Mouse (Mus musculus): ENCODE data around the gene Ppp2r5e.

Ppp2r5e gene

DNA sequence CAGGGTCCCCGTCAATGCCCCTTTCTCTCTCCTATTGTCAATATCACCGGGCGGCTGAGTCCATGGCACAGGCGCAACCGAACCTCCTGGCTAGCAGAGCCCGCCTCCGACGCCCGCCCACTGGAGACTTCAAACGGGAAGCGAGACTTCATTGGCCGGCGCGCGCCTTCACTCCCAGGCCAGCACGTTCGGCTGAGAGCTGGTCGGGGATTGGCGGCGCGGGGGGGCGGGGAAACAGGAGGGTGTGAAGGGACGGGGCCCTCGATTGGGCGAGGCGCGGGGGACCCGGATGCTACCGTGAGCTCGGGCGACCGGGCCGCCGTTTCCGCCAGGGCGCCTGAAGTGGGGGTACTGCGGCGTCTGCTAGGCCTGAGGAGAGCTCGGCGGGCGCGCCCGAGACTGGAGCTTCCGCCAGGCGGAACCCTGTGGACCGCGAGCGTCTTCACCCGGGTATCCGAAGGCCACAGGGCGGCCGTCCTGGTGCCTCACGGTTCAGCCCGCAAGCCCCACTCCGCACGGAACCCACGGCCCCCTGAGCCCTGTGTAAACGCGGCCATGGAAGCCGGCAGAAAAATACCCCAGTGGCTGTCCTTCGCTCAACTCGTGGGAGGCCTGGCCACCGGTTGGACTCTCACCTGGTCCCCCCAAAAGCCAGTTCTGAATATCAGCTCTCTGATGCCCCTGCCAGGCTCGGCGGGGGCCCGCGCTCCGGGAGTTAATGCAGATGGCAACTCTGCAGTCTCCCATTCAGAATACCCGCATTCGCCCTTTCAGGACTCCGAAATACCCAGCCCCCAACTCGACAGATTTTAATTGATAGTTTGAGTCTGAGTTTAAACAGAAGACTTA, at the start of gene Ppp2r5e:
Gene Ppp2r5e, minus strand, starts transcription at position 92 of the 849 bp plus-strand sequence.
- peak; percentile 97 to 98 for DNase-seq (ENCODE audit: low spot score in 2 of 2)

DNA sequence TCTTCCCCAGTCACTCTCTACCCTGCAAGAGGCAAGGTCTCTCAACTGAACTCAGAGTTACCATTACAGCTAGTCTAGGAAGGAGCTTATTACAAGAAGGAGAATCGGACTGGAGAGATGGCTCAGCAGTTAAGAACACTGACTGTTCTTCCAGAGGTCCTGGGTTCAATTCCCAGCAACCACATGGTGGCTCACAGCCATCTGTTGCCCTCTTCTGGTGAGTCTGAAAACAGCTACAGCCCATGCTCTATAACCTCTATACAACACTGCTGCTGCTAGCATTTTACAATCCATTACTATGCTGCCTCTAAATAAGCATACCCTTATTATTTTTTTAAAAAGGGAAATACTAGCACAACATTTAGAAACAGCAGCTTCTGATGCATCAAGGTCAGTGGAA, 49.7 kb upstream of the Ppp2r5e start:
- DNase-seq (ENCODE audit: low spot score in 2 of 2): no peak

DNA sequence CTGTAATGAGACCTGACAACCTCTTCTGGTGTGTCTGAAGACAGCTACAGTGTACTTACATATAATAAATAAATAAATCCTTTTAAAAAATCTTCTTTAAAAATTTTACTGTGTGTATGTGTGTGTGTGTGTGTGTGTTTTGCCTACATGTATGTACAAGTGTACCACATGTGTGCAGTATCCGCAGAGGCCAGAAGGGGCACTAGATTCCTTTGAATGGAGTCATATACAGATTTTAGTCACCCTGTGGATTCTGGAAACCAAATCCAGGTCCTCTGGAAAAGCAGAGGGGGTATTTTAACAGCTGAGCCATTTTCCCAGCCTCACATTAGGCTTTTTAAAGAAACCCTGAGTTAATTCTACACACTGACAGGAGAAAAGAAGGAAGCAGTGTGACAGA, 45.7 kb upstream of the Ppp2r5e start:
- DNase-seq (ENCODE audit: low spot score in 2 of 2): no peak

DNA sequence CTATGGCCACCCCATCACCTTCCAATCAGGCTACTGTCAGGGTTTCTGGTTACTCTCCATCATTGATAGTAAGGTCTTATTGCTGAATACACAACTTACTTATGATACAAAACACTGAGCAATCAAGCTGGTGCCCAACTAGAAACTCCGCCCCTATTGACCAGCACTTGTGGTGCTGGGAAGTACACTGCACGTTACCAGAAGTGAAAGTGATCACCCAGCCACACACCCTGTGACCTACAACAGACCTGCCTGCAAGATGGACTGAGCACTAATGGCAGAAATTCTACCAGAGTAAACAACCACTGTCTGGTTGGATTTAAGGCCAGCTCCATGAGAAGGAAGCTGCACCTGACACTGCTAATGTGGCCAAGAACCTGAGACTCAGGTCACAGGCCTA, 42.3 kb upstream of the Ppp2r5e start:
- no peak for DNase-seq (ENCODE audit: low spot score in 2 of 2)

DNA sequence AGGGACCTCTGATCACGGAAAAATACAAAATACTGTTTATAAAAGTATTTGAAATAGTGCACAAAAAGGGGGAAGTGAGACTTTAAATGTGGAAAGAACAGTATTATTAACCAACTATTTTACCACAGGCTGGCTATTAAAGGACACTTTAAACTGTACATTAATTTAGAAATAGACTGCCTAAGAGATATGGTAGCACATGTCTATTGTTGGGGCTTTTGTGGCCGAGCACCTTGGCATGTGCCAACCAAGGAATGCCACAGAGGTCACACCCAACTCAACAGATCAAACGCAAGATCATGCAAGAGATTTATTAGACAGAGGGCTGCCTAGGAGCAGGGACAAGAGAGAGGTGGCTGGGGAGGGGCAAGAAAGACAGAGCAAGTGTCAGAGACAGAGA, 41.1 kb upstream of the Ppp2r5e start:
- DNase-seq (ENCODE audit: low spot score in 2 of 2): no peak

DNA sequence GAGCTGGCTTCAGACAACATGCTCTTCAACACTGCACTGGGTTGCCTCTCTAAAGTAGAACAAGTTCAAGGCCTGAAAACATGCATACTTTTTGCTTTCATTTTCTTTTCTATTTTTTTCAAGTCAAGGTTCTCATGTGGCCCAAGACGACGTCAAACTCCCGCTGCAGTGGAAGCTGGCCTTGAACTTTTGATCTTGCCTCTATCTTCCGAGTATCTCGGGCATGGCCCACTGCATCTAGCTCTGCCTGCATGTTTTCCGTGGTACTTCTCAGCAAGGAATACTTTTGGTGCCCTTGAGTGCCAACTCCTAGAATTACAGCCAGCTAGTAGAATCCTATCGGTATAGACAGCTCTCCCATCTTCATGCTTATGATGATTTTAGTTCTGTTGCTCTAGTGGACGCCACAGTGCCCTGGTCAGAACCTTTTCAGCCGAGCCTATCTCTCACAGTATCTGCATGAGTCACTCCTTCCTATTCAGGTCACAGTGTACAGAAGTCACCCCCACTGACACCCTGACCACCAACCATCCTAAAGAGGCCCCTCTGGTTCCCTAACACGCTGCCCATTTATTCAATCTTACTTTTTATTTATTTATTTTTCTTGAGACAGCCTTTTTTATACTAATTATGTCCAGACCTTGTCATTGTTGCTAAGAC, 39.9 kb upstream of the Ppp2r5e start:
- no peak for DNase-seq (ENCODE audit: low spot score in 2 of 2)

DNA sequence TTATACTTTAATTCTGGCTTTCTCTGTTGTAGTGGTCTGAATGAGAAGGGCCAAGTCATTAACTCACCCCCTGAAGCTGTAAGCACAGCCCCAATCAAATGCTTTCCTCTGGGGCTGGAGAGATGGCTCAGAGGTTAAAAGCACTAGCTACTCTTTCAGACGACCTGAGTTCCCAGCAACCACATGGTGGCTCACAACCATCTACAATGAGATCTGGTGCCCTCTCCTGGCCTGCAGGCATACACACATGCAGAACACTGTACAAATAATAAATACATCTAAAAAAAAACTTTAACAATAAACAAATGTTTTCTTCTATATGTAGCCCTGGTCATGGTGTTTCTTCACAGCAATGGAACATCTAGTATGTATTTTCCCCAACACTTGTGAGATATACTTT, 33.6 kb upstream of the Ppp2r5e start:
- no peak for DNase-seq (ENCODE audit: low spot score in 2 of 2)

DNA sequence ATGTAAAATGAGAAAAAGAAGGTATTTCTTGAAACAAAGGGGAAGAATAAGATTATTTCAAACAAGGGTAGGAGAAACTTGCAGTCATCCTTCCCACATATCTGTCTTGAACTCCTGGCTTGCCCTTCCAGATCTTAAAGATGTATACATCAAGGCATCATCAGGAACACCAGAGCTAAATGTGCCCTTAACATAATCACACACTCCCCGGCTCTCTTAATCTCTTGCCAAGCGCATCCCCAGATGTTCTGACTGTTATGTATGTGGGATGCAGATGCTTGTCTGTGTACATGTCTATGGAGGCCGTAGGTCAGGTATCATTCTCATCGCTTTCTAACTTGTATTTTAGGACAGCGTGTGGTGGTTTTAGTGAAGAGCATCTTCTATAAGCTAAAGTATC, 27.2 kb upstream of the Ppp2r5e start:
- DNase-seq (ENCODE audit: low spot score in 2 of 2): no peak

DNA sequence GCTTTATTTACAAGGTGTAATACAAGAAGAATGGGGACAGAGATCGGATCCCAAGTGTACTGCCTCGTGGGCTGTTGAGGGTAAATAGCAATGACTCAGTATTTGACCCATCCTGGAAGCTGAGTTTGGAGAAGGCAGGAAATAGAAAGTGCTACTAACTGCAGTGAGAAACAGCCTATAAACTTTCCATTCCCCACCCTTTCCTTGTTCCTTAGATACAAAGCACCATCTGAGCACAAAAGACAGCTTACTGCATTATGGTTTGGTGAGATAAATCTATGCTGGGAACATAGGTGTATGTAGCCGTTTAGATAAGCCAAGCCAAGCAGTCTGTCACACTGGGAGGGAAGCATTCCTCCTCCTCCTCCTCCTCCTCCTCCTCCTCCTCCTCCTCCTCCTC, 26.8 kb upstream of the Ppp2r5e start:
- DNase-seq (ENCODE audit: low spot score in 2 of 2): no peak

DNA sequence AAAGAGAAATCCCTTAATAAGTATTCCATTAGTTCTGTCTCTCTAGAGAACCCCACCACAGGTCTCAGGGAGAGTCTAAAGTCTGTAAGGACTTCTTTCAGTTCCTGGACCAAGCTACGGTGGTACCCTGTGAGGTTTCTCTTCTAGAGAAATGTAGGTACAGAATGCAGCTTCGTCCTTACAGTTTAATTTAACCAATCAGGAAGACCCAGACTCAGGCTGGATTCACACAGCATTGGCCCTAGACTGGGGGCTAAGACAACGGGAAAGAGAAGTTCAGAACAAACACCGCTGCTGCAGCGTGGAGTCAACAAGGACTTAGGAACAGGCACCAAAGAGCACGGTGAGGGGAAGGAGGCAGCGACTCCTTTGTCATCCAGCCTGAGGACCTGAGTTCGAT, 20.8 kb upstream of the Ppp2r5e start:
- DNase-seq (ENCODE audit: low spot score in 2 of 2): no peak

DNA sequence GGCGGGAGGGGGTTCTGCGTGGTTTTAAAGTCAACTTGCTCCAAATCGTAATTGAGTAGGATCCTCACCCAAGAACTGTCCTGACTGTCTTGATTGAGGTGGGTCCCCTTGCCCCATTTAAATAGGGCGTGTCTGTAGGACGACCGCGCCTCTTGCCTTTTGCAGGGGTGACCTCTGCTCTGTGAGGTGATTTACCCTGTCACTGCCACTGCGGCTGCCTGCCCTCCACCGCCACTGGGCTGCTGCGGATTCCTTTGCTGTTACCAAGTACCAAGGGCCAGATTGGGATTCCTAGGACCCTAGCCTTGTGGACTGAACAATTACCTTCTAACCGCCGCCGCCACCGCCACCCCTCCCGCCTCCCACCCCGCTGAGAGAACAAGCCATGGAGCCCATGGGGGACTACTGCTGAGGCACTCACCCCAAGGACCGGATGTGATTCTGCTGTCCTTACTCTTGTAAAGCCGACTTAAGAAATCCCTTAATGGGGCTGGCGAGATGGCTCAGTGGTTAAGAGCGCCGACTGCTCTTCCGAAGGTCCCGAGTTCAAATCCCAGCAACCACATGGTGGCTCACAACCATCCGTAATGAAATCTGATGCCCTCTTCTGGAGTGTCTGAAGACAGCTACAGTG, 20.2 kb upstream of the Ppp2r5e start:
- no peak for DNase-seq (ENCODE audit: low spot score in 2 of 2)

DNA sequence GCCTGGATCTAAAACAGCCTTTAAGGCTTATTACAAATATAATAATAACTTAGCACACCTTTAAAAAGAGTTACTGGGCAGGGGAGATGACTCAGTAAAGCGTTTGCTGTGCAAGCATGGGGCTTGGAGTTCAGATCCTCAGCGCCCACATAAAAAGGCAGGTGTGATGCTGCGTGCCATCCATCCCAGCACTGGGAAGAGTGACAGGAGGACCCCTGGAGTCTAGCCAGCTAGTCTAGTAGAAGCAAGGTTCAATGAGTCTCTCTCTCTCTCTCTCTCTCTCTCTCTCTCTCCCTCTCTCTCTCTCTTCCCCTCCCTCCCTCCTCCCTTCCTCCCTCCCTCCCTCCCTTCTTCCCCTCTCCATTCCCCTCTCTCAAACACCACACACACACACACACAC, 19.5 kb upstream of the Ppp2r5e start:
- DNase-seq (ENCODE audit: low spot score in 2 of 2): no peak

DNA sequence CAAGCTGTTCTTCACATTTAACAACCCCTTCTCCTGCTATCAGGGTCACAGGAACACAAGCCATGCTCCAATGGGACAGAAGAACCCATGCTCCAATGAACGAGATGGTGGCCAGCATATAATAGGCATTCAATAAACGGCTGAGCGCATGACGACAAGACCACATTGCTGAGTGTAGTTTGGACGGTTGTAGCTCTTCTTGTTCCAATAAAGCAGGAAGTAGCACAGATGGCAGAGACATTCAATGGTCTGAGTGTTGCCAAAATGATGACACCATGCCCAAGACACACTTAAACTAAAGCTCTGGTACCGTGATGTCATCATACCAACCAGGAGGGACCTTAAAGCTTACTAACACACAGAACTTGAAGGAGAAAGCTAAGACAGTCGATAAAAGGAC, 16.7 kb upstream of the Ppp2r5e start:
- DNase-seq (ENCODE audit: low spot score in 2 of 2): no peak

DNA sequence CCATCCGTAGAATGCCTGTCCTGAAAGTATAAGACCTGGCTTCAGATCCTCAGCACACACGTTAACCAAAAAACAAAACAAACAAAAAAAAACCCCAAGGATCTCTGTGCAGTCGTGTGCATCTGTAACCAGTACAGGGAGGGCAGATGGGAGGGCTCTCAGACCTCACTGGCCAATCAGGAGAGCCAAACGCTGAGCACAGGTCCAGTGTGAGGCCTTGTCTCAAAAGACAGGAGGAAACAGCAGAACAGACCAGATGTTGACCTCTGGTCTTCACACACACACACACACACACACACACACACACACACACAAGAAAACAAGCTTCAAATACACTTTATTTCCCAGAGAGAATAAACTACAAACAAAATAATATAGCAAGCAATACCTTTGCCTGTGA, 3.4 kb upstream of the Ppp2r5e start:
- no peak for DNase-seq (ENCODE audit: low spot score in 2 of 2)

DNA sequence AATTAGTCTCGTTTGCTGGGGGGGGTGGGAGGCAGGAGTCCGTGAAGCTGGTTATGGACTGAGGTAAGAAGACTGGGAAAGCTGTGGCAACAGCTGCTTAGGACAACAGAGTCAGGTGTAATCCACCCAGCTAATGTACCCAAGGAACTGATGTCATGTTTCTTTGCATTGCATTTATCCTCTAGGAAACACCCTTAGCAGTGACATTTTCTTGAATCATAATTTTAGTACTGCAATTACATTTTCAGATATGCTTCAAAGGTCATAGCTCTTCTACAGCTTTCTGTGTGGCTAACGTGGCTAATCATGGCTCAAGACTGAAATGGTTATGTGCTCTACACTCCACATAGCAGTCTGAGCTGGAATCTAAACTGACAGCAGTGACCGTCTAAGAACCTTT, 2.9 kb upstream of the Ppp2r5e start:
- no peak for DNase-seq (ENCODE audit: low spot score in 2 of 2)

DNA sequence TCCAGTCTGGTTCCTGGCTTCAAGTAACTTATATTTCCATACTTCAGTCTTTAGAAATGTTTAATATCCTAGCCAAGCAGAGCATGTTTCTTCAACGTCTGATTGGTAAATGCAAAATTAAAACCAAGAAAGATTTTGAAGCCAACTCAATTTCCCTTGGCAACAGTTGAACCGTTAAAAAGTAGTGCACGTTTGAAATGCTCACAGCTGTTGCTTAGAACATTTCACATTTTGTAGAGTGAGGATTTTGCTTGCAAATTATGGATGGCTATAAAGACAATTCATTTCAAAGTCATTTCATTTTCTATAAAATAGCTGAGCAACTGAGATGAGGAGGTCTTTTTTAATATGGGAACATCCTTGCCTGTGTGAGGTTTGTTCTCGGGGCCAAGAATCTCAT, 1.7 kb upstream of the Ppp2r5e start:
- no peak for DNase-seq (ENCODE audit: low spot score in 2 of 2)

DNA sequence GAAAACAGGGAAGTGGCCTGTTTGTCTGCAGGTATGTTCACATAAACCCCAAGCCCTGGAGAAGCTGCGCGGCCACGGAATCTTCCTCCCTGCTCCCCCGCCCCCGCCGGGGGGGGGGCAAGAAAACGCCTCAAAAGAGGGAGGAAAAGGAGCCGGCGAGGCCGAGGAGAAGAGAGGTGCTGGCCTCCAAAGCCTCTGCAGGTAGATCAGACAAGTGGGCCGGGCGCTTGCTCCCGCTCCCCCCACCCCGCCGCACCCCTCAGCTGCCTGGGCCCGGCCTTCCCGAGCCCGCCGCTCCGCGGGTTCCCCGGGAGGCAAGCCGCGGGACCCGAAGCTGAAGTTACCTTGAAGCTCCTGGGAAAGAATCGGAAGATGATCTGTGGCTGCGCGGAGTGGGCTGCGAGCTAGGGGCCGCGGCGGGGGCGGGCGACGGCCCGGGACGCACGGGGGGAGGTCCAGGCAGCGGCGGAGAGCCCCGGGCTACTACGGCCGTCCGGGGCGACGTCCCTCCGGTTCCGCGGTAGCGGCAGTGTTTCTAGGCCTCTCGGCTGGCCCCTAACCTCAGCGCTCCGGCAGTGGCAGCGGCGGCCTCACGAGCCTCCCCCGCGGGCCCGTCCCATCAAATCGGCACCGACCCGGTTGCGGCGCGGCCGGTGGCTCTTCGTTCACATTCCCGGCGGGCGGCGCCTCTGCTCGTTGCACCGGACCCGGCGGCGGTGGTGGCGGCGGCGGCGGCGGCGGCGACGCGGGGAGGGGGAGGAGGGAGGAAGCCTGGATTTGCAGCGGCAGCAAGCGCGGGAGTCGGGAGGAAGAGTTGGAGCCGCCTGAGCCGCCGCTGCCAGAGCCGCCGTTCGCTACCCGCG, 523 bp downstream of the Ppp2r5e start:
- DNase-seq (ENCODE audit: low spot score in 2 of 2): peak in 1 of 2 experiments; percentile 21

DNA sequence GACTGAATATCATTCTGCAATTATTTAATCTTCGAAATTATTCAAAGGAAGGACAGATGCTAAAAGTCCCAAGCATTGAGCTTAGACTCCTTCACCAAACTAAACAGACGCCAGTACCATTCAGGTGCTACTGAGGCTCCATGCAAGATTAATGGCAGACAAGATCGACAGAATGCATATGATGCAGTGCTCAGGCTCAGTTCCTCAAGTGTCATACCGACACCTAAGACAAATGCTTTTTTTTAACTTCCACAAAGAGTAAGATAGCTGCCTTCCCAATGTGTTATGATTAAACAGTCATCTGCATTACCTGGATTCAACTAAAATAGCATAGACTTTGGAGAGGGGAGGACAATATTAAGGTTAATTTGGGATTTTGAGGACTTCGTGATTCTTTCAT, 1.6 kb downstream of the Ppp2r5e start:
- no peak for DNase-seq (ENCODE audit: low spot score in 2 of 2)

DNA sequence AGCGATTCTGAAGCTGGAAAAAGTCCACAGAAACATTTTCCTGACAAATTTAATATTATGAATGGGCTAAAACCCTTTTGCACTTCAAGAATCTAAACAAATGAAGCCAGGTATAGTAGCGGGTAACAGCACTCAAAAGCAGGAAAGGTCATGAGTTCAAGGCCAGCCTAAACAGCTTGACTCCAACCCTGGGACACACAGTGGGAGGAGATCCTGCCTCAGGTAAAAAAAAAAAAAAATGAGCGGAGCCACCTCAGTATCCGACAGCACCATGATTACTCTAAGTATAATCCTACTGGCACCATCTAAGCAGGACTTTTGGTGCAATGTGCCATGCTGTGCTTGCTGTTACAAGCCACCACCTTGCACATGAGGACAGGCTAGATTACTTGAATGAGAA, 2.2 kb downstream of the Ppp2r5e start:
- DNase-seq (ENCODE audit: low spot score in 2 of 2): no peak

DNA sequence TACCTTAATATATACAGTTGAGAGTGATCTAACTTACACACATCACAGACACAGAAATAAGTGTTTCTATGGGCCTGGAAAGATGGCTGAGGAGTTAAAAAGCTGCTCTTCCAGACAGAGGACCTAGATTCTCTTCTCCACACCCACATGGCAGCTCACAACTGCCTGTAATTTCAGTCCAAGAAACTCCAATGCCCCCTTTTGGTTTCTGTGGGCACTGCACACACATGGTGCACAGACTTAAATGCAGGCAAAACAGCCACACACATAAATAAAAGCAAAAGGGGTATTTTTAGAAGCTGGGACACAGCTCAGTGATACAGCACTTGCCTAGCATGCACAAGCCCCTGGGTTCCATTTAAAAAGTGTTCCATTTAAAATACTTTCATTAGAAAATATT, 8.5 kb downstream of the Ppp2r5e start:
- no peak for DNase-seq (ENCODE audit: low spot score in 2 of 2)

DNA sequence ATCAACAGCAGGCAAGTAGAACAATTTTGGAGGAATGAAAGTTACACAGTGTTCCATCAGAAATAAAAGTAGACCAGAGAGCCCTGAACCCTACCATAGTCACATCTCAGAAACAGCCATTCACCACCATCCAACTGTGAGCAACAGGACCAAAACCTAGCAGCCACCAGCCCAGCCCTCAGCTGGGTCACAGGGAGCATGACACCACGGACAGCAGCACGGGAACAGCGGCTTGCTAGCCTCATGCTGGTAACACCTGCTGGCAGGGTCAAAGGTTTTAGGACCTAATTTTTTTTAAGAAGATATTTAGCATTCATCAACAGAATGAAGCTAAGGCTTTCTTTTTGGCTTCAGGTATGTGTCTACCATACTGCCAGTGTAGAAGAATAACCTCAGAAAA, 12.3 kb downstream of the Ppp2r5e start:
- DNase-seq (ENCODE audit: low spot score in 2 of 2): no peak

DNA sequence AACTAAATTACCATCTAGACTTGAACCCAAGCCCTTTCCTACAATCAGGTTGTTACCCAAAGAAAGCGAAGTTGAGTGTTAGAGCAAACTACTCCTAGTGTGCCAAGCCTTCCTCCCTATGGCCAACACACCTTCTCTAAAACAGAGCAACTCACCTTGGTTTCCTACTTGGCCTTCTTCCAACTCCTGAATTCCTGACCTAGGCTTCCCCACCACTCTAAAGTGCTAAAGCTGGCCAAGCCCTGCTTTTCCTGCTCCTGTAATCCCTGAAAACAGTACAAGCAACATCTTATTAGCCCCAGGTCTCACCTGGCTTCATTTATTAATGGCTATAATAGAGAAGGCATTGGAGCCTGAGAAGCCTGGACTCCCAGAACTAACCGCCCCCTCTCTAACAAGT, 17.0 kb downstream of the Ppp2r5e start:
- DNase-seq (ENCODE audit: low spot score in 2 of 2): no peak

Measured in frontal cortex, postnatal 14 days (tissue).